ENCODE assay signal across 12 mouse cellular contexts in genomic region chr4:115878216-115878678, GRCm38 (mm10). TPM values are rescaled to one million over a fixed set of nuclear protein-coding genes. Genes with fewer than 3 reads are reported as not detected.
DNase-seq lines count a peak whose midpoint lies in the region; ATAC-seq and TF ChIP-seq lines count a peak whose summit lies in the region.
"Had no signal": no experiment of that assay in that cellular context is flagged by ENCODE, and none has a peak within 500 bp of the region (broad histone marks: within the 10 kb centered on the region; RNA-seq: fewer than 3 reads in every experiment).

No protein-coding gene starts in this region.

- no peaks in the 10 kb centered on the region for H3K9me3 ChIP-seq in kidney, embryonic 14.5 days (ENCODE audit: control insufficient read depth, low read length)
- H3K9me3 ChIP-seq in hindbrain, embryonic 10.5 days, result no peaks in the 10 kb centered on the region
- no peaks in the 10 kb centered on the region for H3K9me3 ChIP-seq in midbrain, embryonic 16.5 days (replicated peaks; ENCODE audit: control insufficient read depth, low read length, poor library complexity, severe bottlenecking)
- H3K9me3 ChIP-seq: limb, embryonic 15.5 days; stomach, embryonic 15.5 days had no signal

- 4% methylated on average over 11 of the region's 11 CpGs for WGBS in kidney, embryonic 14.5 days
- WGBS in hindbrain, embryonic 10.5 days, result 0% methylated on average over 11 of the region's 11 CpGs
- 3% methylated on average over 11 of the region's 11 CpGs for WGBS in midbrain, embryonic 16.5 days

- no peak for TF ChIP-seq POLR2A in brain, embryonic 14.5 days (IDR thresholded peaks at IDR 0.05; ENCODE audit: borderline replicate concordance, extremely low read depth, insufficient read depth, insufficient read length, poor library complexity, severe bottlenecking)

- H3K4me2 ChIP-seq in kidney, embryonic 14.5 days (replicated peaks; ENCODE audit: low read depth, low read length), result peak overlapping the region; percentile 6; the same call in 1 of the 2 replicates
- H3K4me2 ChIP-seq in midbrain, embryonic 16.5 days (ENCODE audit: low read length), result peak overlapping the region; percentile 29
- H3K4me2 ChIP-seq: limb, embryonic 15.5 days; stomach, embryonic 15.5 days had no signal

- TF ChIP-seq CTCF in brain, embryonic 14.5 days (IDR thresholded peaks at IDR 0.05; ENCODE audit: borderline replicate concordance, extremely low read depth, insufficient read depth, insufficient read length), result no peak

- H3K36me3 ChIP-seq in kidney, embryonic 14.5 days (ENCODE audit: control insufficient read depth, insufficient read depth, low read length), result peaks cover 6% of the 10 kb centered on the region; the same call in 1 of the 2 replicates
- H3K36me3 ChIP-seq in hindbrain, embryonic 10.5 days, result peaks cover 35% of the 10 kb centered on the region
- H3K36me3 ChIP-seq in midbrain, embryonic 16.5 days (ENCODE audit: control insufficient read depth, insufficient read depth, low read length), result peaks cover 7% of the 10 kb centered on the region; the same call in 1 of the 2 replicates

- no peak for DNase-seq in kidney, adult 11 months
- peak; percentile 84 for DNase-seq in brain, embryonic 14.5 days (ENCODE audit: low read depth)
- peak; percentile 81 for DNase-seq in hindbrain, embryonic 10.5 days (ENCODE audit: low spot score)
- no peak for DNase-seq in adrenal gland, postnatal 36 days
- DNase-seq in cerebellum, postnatal 25 days, result no peak

- H3K27ac ChIP-seq in kidney, embryonic 14.5 days (ENCODE audit: low read depth, low read length), result no peak overlapping the region
- peak overlapping the region; percentile 89 for H3K27ac ChIP-seq in hindbrain, embryonic 10.5 days
- peak overlapping the region; percentile 53 for H3K27ac ChIP-seq in midbrain, embryonic 16.5 days (ENCODE audit: low read length)
- H3K27ac ChIP-seq: limb, embryonic 15.5 days; stomach, embryonic 15.5 days had no signal

- H3K4me1 ChIP-seq in kidney, embryonic 14.5 days (ENCODE audit: control insufficient read depth, insufficient read depth, low read length), result peaks cover 9% of the 10 kb centered on the region
- H3K4me1 ChIP-seq in hindbrain, embryonic 10.5 days (replicated peaks), result peaks cover 70% of the 10 kb centered on the region
- peaks cover 35% of the 10 kb centered on the region for H3K4me1 ChIP-seq in midbrain, embryonic 16.5 days (ENCODE audit: control insufficient read depth, insufficient read depth, low read length)

- no peak for ATAC-seq in kidney, embryonic 14.5 days (ENCODE audit: low FRiP score, low TSS enrichment)
- ATAC-seq in midbrain, embryonic 16.5 days, result peak; percentile 30
- no peak for ATAC-seq in activated CD4-positive, CD25-positive, alpha-beta regulatory T cell, adult 4 months

- no peak overlapping the region for H3K9ac ChIP-seq in kidney, embryonic 14.5 days (ENCODE audit: low read depth, low read length)
- peak overlapping the region; percentile 49; the same call in 1 of the 2 replicates for H3K9ac ChIP-seq in midbrain, embryonic 16.5 days (ENCODE audit: low read depth, low read length)
- H3K9ac ChIP-seq: limb, embryonic 15.5 days; stomach, embryonic 15.5 days had no signal

- no peaks in the 10 kb centered on the region for H3K27me3 ChIP-seq in kidney, embryonic 14.5 days (ENCODE audit: control insufficient read depth, insufficient read depth, low read length)
- H3K27me3 ChIP-seq in hindbrain, embryonic 10.5 days (ENCODE audit: insufficient read depth, poor library complexity, severe bottlenecking), result peaks cover 17% of the 10 kb centered on the region; the same call in 1 of the 2 replicates
- no peaks in the 10 kb centered on the region for H3K27me3 ChIP-seq in midbrain, embryonic 16.5 days (ENCODE audit: control insufficient read depth, insufficient read depth, low read depth, low read length)
- H3K27me3 ChIP-seq: limb, embryonic 15.5 days; stomach, embryonic 15.5 days had no signal

- no peak overlapping the region for H3K4me3 ChIP-seq in kidney, embryonic 14.5 days (ENCODE audit: low read length)
- peak overlapping the region; percentile 22 for H3K4me3 ChIP-seq in hindbrain, embryonic 10.5 days
- H3K4me3 ChIP-seq in midbrain, embryonic 16.5 days (ENCODE audit: low read depth, low read length), result no peak overlapping the region
- H3K4me3 ChIP-seq: limb, embryonic 15.5 days; stomach, embryonic 15.5 days had no signal

RNA-seq across cellular contexts. Expression of gene Kncn, which starts 6.0 kb away (rescaled TPM):
- polyA plus RNA-seq in kidney, embryonic 14.5 days (2014; fragmentation: Nextera tagmentation; extraction: Ambion mirVana), result not detected in 2 replicates
- 0.10 and 0.18 TPM in 2 replicates for polyA plus RNA-seq in brain, embryonic 14.5 days (2012; rRNA removed)
- not detected in 2 replicates for polyA plus RNA-seq in hindbrain, embryonic 10.5 days (2016; fragmentation: Nextera tagmentation; extraction: Ambion mirVana)
- 0.18 TPM in 1 of 2 replicates, not detected in the other for polyA plus RNA-seq in midbrain, embryonic 16.5 days (2015; fragmentation: Nextera tagmentation; extraction: Ambion mirVana)
- polyA plus RNA-seq in activated CD4-positive, CD25-positive, alpha-beta regulatory T cell, adult 4 months (2017; shearing (Covaris generic)), result not detected
- not detected for total RNA-seq in adrenal gland, postnatal 36 days (2021)
- total RNA-seq: neutrophil, adult 5-6 weeks had no signal
- polyA plus RNA-seq: intestine, embryonic 14.5 days; limb, embryonic 15.5 days; stomach, embryonic 15.5 days had no signal

RNA-seq across cellular contexts. Expression of gene 6430628N08Rik, which starts 12.2 kb away (rescaled TPM):
- polyA plus RNA-seq in kidney, embryonic 14.5 days (2014; fragmentation: Nextera tagmentation; extraction: Ambion mirVana), result not detected in 2 replicates
- polyA plus RNA-seq in brain, embryonic 14.5 days (2012; rRNA removed), result 0.08 TPM in 1 of 2 replicates, not detected in the other
- polyA plus RNA-seq in hindbrain, embryonic 10.5 days (2016; fragmentation: Nextera tagmentation; extraction: Ambion mirVana), result 0.10 TPM in 1 of 2 replicates, not detected in the other
- polyA plus RNA-seq in midbrain, embryonic 16.5 days (2015; fragmentation: Nextera tagmentation; extraction: Ambion mirVana), result 0.48 and 0.55 TPM in 2 replicates
- not detected for polyA plus RNA-seq in activated CD4-positive, CD25-positive, alpha-beta regulatory T cell, adult 4 months (2017; shearing (Covaris generic))
- not detected for total RNA-seq in adrenal gland, postnatal 36 days (2021)
- total RNA-seq: neutrophil, adult 5-6 weeks had no signal
- polyA plus RNA-seq: intestine, embryonic 14.5 days; limb, embryonic 15.5 days; stomach, embryonic 15.5 days had no signal

RNA-seq across cellular contexts. Expression of gene Mknk1, which starts 39.2 kb away (rescaled TPM):
- 17.6 and 19.6 TPM in 2 replicates for polyA plus RNA-seq in kidney, embryonic 14.5 days (2014; fragmentation: Nextera tagmentation; extraction: Ambion mirVana)
- 37.3 and 52.9 TPM in 2 replicates for polyA plus RNA-seq in brain, embryonic 14.5 days (2012; rRNA removed)
- 26.0 and 30.7 TPM in 2 replicates for polyA plus RNA-seq in hindbrain, embryonic 10.5 days (2016; fragmentation: Nextera tagmentation; extraction: Ambion mirVana)
- 22.3 and 24.5 TPM in 2 replicates for polyA plus RNA-seq in midbrain, embryonic 16.5 days (2015; fragmentation: Nextera tagmentation; extraction: Ambion mirVana)
- 10 to 100 TPM; 30.7 to 46.8 TPM for polyA plus RNA-seq in activated CD4-positive, CD25-positive, alpha-beta regulatory T cell, adult 4 months (2017; shearing (Covaris generic))
- total RNA-seq in adrenal gland, postnatal 36 days (2021), result 10 to 100 TPM; 36.3 to 44.5 TPM

RNA-seq across cellular contexts. Expression of gene Mob3c, which starts 50.4 kb away (rescaled TPM):
- 9.4 and 9.9 TPM in 2 replicates for polyA plus RNA-seq in kidney, embryonic 14.5 days (2014; fragmentation: Nextera tagmentation; extraction: Ambion mirVana)
- polyA plus RNA-seq in brain, embryonic 14.5 days (2012; rRNA removed), result 7.1 and 7.7 TPM in 2 replicates
- 3.8 and 6.2 TPM in 2 replicates for polyA plus RNA-seq in hindbrain, embryonic 10.5 days (2016; fragmentation: Nextera tagmentation; extraction: Ambion mirVana)
- 5.0 and 6.2 TPM in 2 replicates for polyA plus RNA-seq in midbrain, embryonic 16.5 days (2015; fragmentation: Nextera tagmentation; extraction: Ambion mirVana)
- 10 to 100 TPM in 1 of 2 experiments, 1 to 10 TPM in 1; 10.0 to 13.4 TPM for polyA plus RNA-seq in activated CD4-positive, CD25-positive, alpha-beta regulatory T cell, adult 4 months (2017; shearing (Covaris generic))
- 10 to 100 TPM; 14.9 to 16.7 TPM for total RNA-seq in adrenal gland, postnatal 36 days (2021)

Comparison
In these comparisons a context has a peak if more than half of its experiments do, and no peak if none do; other contexts are left out.
1. DNase-seq: peak in brain, embryonic 14.5 days (single experiment) and hindbrain, embryonic 10.5 days (single experiment); none in kidney, adult 11 months (single experiment), adrenal gland, postnatal 36 days (0 of 2) and cerebellum, postnatal 25 days (0 of 2).